Mouse (Mus musculus) lung, adult 2 months (tissue): ENCODE measurements around the gene Surf1.

Experiments used
- CTCF ChIP-seq: fragments of 200-500 bp; IDR thresholded peaks from 2 replicates; pipeline ENCODE4 v1.5.1; 2011; ENCODE audit warnings: mild to moderate bottlenecking, low read length, control low read depth; ENCODE audit not compliant: insufficient read depth
- POLR2A ChIP-seq: fragments of 200-500 bp; IDR thresholded peaks from 2 replicates; pipeline ENCODE4 v1.6.1; 2011; ENCODE audit warnings: low read depth, mild to moderate bottlenecking, control low read depth, low read length, borderline replicate concordance; ENCODE audit errors: extremely low read depth

GRCm38 (mm10) chr2:26870666-26871065 lies 45.7 kb downstream of the Surf1 start:
- TF ChIP-seq CTCF = no peak
- no peak for TF ChIP-seq POLR2A
